Comparison of ENCODE assay signal across 8 mouse cellular contexts in genomic region chr17:34744206-34744605, GRCm38 (mm10). TPM values are rescaled to one million over a fixed set of nuclear protein-coding genes. Genes with fewer than 3 reads are reported as not detected.
"Had no signal": no experiment of that assay in that cellular context is flagged by ENCODE, and none has a peak within 500 bp of the region (broad histone marks: within the 10 kb centered on the region; RNA-seq: fewer than 3 reads in every experiment).

No protein-coding gene starts in this region.

- H3K27me3 ChIP-seq: midbrain, embryonic 12.5 days; neural tube, embryonic 13.5 days had no signal

- H3K4me2 ChIP-seq: limb, embryonic 13.5 days; midbrain, embryonic 12.5 days; neural tube, embryonic 13.5 days had no signal

- ATAC-seq: intestine, postnatal 0 days; midbrain, embryonic 16.5 days had no signal

- H3K4me3 ChIP-seq: limb, embryonic 13.5 days; midbrain, embryonic 12.5 days; neural tube, embryonic 13.5 days had no signal

- H3K36me3 ChIP-seq: limb, embryonic 13.5 days; midbrain, embryonic 12.5 days; neural tube, embryonic 13.5 days had no signal

- H3K9ac ChIP-seq: limb, embryonic 13.5 days; midbrain, embryonic 12.5 days; neural tube, embryonic 13.5 days had no signal

- H3K4me1 ChIP-seq: limb, embryonic 13.5 days; midbrain, embryonic 12.5 days; neural tube, embryonic 13.5 days had no signal

- DNase-seq: thymus, postnatal 4 days had no signal

- H3K27ac ChIP-seq: limb, embryonic 13.5 days; midbrain, embryonic 12.5 days; neural tube, embryonic 13.5 days; stomach, postnatal 0 days had no signal

RNA-seq across cellular contexts. Expression of gene C4b, which starts 0.5 kb away (rescaled TPM):
- total RNA-seq: megakaryocyte-erythroid progenitor cell, adult 5-6 weeks had no signal
- polyA plus RNA-seq: neural tube, embryonic 13.5 days had no signal
